Comparison of ENCODE assay signal across 30 mouse cellular contexts in the genomic region with DNA sequence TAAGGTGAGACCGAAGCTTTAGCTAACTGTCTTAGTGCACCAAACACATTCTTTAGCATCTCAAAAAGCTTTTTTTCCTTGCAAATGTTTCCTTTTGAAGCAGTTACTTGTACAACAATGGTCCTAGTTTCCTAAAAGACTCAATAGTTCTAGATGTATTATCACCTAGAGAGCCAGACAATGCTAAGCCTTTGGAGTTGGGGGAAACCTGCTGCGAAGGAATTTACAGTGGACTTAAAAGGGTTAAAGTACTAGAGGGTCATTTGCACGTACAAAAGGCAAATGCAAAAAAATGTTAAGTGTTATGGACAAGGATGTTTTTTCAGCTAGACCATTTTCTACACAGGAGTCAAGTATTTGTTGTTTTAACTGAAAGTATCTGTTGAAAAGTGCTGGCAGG. TPM values are rescaled to one million over a fixed set of nuclear protein-coding genes. Genes with fewer than 3 reads are reported as not detected.
A peak's percentile ranks its signal among the peaks of the same experiment; 100 is the strongest.
DNase-seq lines count a peak whose midpoint lies in the region; ATAC-seq and TF ChIP-seq lines count a peak whose summit lies in the region.
"Had no signal": no experiment of that assay in that cellular context is flagged by ENCODE, and none has a peak within 500 bp of the region (broad histone marks: within the 10 kb centered on the region; RNA-seq: fewer than 3 reads in every experiment).

No protein-coding gene starts in this region.

- no peak overlapping the region for H3K27ac ChIP-seq in ES-E14 (ENCODE audit: insufficient read depth, low read depth, low read length, poor library complexity, severe bottlenecking)
- no peak overlapping the region for H3K27ac ChIP-seq in forebrain, embryonic 12.5 days

- WGBS in forebrain, embryonic 12.5 days, result 76% methylated on average over 3 of the region's 3 CpGs

- in situ Hi-C loops in ES-E14 (cut with MboI; ENCODE audit: low sequenced_read_pairs in 2 of 2, unreplicated experiment in 2 of 2), result no loop called here

- H3K4me1 ChIP-seq in ES-E14 (ENCODE audit: control insufficient read depth in 2 of 2, insufficient read depth in 2 of 2, low read length in 2 of 2, poor library complexity in 1 of 2), result no peaks in the 10 kb centered on the region; a peak in 1 of 4 replicates
- H3K4me1 ChIP-seq in forebrain, embryonic 12.5 days, result no peaks in the 10 kb centered on the region

- H3K4me3 ChIP-seq in ES-E14 (ENCODE audit: insufficient read depth in 1 of 2, low read depth in 1 of 2, low read length in 2 of 2, poor library complexity in 1 of 2, severe bottlenecking in 1 of 2), result no peak overlapping the region; a peak in 1 of 4 replicates
- no peak overlapping the region for H3K4me3 ChIP-seq in forebrain, embryonic 12.5 days (replicated peaks)

- no peaks in the 10 kb centered on the region for H3K27me3 ChIP-seq in forebrain, embryonic 12.5 days
- H3K27me3 ChIP-seq: CH12.LX had no signal

- H3K36me3 ChIP-seq in ES-E14 (ENCODE audit: control insufficient read depth, insufficient read depth, low read length, poor library complexity, severe bottlenecking), result peaks cover 4% of the 10 kb centered on the region; the same call in 1 of the 2 replicates
- 0 out of 2 replicates have a peak, but pooled peaks cover 3% of the 10 kb centered on the region for H3K36me3 ChIP-seq in forebrain, embryonic 12.5 days (replicated peaks)

- ATAC-seq in forebrain, embryonic 12.5 days (ENCODE audit: low FRiP score), result no peak
- ATAC-seq: activated CD4-positive, CD25-positive, alpha-beta regulatory T cell, adult 4 months; CD4-positive, CD25-positive, alpha-beta regulatory T cell, adult 4 months; Patski had no signal

- no peak overlapping the region for H3K9ac ChIP-seq in ES-E14 (ENCODE audit: insufficient read depth, low read depth, low read length, poor library complexity, severe bottlenecking)
- no peak overlapping the region for H3K9ac ChIP-seq in forebrain, embryonic 12.5 days

- DNase-seq in ES-CJ7 (ENCODE audit: low read depth, low spot score) (peak; percentile 93), ES-E14 (ENCODE audit: low read depth, low spot score) (peak; percentile 74), R1 (ENCODE audit: low read depth, low spot score) (peak; percentile 94), ZHBTc4 (ENCODE audit: low read depth, low spot score) (peak; percentile 91)
- no peak for DNase-seq in left cerebral cortex, adult 8-10 months (ENCODE audit: low spot score in 2 of 2)
- no peak for DNase-seq in lung, postnatal 36 days
- no peak for DNase-seq in kidney, postnatal 14 days
- DNase-seq: adrenal gland, adult 2 months; adrenal gland, adult 8-10 months; adrenal gland, postnatal 10 days; adrenal gland, postnatal 14 days; adrenal gland, postnatal 25 days; adrenal gland, postnatal 36 days; B cell, adult 2 months; cerebellum, adult 11 months; cerebellum, adult 11-12 months; cerebellum, adult 18-20 months; cerebellum, adult 2 months; cerebellum, adult 8-10 months; cerebellum, adult 9-10 months had no signal

- no peak overlapping the region for H3K4me2 ChIP-seq in forebrain, embryonic 12.5 days

- H3K9me3 ChIP-seq in ES-E14 (ENCODE audit: control insufficient read depth, insufficient read depth, low read depth, low read length), result no peaks in the 10 kb centered on the region
- no peaks in the 10 kb centered on the region for H3K9me3 ChIP-seq in forebrain, embryonic 12.5 days
- H3K9me3 ChIP-seq: G1E had no signal

TF ChIP-seq in ES-E14, 5 proteins besides CTCF, POLR2A, EP300 and RAD21:
- peak; percentile 67; the same call in 1 of the 2 replicates for TF ChIP-seq ZNF384 (IDR thresholded peaks at IDR 0.05; ENCODE audit: low read depth, low read length)
- TF ChIP-seq ZC3H11A (IDR thresholded peaks at IDR 0.05; ENCODE audit: borderline replicate concordance, low read depth, low read length), result no peak

RNA-seq across cellular contexts. Expression of gene Gm26992, which starts 50.5 kb away (rescaled TPM):
- not detected in 2 replicates for total RNA-seq in ES-E14 (2012; rRNA removed)
- not detected for total RNA-seq in left cerebral cortex, adult 8-10 months (2022)
- polyA plus RNA-seq in forebrain, embryonic 12.5 days (2016; fragmentation: Nextera tagmentation; extraction: Ambion mirVana), result not detected in 2 replicates
- total RNA-seq: adrenal gland, adult 18-20 months; adrenal gland, adult 2 months; adrenal gland, adult 8-10 months; adrenal gland, postnatal 10 days; adrenal gland, postnatal 14 days; adrenal gland, postnatal 25 days; adrenal gland, postnatal 36 days; adrenal gland, postnatal 4 days; CH12.LX; MEL had no signal
- polyA plus RNA-seq: activated CD4-positive, CD25-positive, alpha-beta regulatory T cell, adult 4 months; adrenal gland, adult 2 months; C2C12; CD4-positive, CD25-positive, alpha-beta regulatory T cell, adult 4 months; G1E; Patski had no signal

RNA-seq across cellular contexts. Expression of gene Tsx, which starts 58.1 kb away (rescaled TPM):
- 3.0 and 4.3 TPM in 2 replicates for total RNA-seq in ES-E14 (2012; rRNA removed)
- total RNA-seq in left cerebral cortex, adult 8-10 months (2022), result not detected
- polyA plus RNA-seq in forebrain, embryonic 12.5 days (2016; fragmentation: Nextera tagmentation; extraction: Ambion mirVana), result 0.49 TPM in 1 of 2 replicates, not detected in the other
- total RNA-seq: adrenal gland, adult 2 months; adrenal gland, postnatal 14 days; adrenal gland, postnatal 25 days; adrenal gland, postnatal 36 days; CH12.LX; G1E; MEL had no signal
- polyA plus RNA-seq: adrenal gland, adult 2 months; C2C12; G1E had no signal

Comparison
In these comparisons a context has a peak if more than half of its experiments do, and no peak if none do; other contexts are left out.
1. DNase-seq: peak in ES-CJ7 (single experiment), ES-E14 (single experiment), R1 (single experiment) and ZHBTc4 (single experiment); none in left cerebral cortex, adult 8-10 months (0 of 2), lung, postnatal 36 days (single experiment) and kidney, postnatal 14 days (single experiment).